Mouse (Mus musculus) embryonic fibroblast, embryonic 13.5 days (primary cell): ENCODE results near the gene Ppp1r3d. TPM values are rescaled to one million over a fixed set of nuclear protein-coding genes. Genes with fewer than 3 reads are reported as not detected.

Source experiments
- H3K27ac ChIP-seq: 2 replicates; pipeline ENCODE4 v1.5.1; 2012; ENCODE audit warnings: low read length, control low read depth, inconsistent platforms; ENCODE audit not compliant: insufficient read depth
- H3K4me1 ChIP-seq: 2 replicates; pipeline ENCODE4 v1.6.1; 2011; ENCODE audit warnings: low read length; ENCODE audit not compliant: control insufficient read depth, insufficient read depth
- H3K4me3 ChIP-seq: 2 replicates; pipeline ENCODE4 v1.5.1; 2011; ENCODE audit warnings: mild to moderate bottlenecking, control low read depth, low read length; ENCODE audit not compliant: insufficient read depth
- CTCF ChIP-seq: IDR thresholded peaks from 2 replicates; pipeline ENCODE4 v1.5.1; 2011; ENCODE audit warnings: mild to moderate bottlenecking, control low read depth, low read length, moderate library complexity, borderline replicate concordance; ENCODE audit not compliant: insufficient read depth
- POLR2A ChIP-seq: IDR thresholded peaks from 2 replicates; pipeline ENCODE4 v1.6.1; 2011; ENCODE audit warnings: low read depth, mild to moderate bottlenecking, control low read depth, low read length, moderate library complexity
- polyA plus RNA-seq: library from polyadenylated mRNA; stranded (reverse); fragments of >200 nt; gene quantifications from 2 replicates; pipeline ENCODE4 v1.2.4, GENCODE M21; 2011; ENCODE audit warnings: low read depth; ENCODE audit not compliant: missing spikeins, insufficient read length

Gene Ppp1r3d
- polyA plus RNA-seq, 1 experiment, result 5.5 TPM

DNA sequence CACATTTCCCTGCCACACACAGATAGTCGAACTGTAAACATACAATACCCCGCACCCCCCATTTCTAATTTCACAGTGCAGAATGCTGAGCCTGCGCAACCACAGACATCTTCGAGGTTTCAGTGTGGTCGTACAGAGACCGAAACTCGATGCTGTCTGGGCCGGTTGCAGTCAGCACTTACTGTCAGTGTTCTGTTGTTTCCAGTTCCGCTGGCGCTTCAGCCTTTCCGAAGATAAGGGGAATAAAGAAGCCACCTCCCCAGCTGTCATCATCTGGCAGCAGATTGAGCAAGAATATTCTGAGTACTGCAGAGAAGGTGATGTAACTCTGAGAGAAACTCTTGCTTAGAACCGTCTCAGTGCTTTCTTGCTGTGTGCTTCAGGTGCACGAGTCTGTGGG, 2.2 kb upstream of the Ppp1r3d start:
- Histone ChIP-seq H3K4me1 (peaks cover 6% of the 10 kb centered on the region; the same call in 1 of the 2 replicates), H3K27ac (no peak overlapping the region), H3K4me3 (no peak overlapping the region)
- TF ChIP-seq POLR2A (no peak), CTCF (no peak)

DNA sequence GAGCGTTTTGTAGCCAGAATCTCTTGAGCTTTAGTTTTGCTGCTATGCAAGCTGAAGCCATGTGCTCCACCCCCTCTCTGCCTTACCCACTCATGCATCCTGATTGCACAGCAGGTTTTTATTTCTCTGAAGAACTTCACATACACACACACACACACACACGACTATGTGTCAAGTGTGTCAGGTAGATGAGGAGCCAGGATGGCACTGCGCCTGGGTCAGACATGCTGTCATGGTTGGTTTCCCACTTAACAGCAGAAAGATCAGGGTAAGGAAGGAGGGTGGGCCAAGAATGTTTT, 827 bp upstream of the Ppp1r3d start:
- TF ChIP-seq CTCF (no peak), POLR2A (no peak)
- H3K27ac ChIP-seq, result no peak overlapping the region
- H3K4me1 ChIP-seq, result peaks cover 6% of the 10 kb centered on the region; the same call in 1 of the 2 replicates
- peak overlapping the region; percentile 8; the same call in 1 of the 2 replicates for H3K4me3 ChIP-seq

DNA sequence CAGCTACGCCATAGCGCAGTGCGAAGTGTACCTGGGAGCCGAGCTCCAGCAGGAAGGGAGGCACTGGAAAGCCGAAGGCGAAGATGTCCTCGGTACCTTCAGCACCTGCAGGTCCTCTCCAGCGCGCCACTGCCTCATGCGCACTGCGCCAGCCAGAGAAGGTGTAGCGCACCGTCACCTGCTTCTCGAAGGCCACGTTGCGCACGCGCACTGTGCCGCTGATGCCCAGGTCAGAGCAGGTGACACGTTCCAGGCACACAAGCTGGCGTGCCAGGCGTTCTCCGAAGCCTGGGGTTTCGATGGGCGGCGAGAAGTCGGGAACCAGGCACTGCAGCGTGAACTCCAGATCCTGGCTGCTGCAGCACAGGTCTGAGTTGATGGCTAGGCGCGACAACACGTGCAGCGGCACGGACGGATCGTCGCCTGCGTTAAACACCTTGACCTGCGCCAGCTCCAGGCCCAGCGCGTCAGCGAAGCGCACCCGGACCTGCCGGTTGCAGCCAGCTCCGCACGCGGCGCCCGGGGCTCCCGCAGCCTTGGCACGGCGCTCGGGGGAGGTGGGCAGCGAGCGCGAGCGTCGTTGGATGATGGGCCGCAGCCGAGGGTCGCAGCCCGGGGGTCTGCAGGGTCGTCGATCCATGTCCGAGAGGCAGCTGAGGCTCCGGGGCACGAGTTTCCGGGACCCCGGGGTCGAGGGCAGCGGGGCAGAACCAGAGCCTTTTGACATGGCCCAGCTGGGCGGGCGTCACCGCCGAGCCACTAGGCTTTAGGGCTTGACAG, 601 bp downstream of the Ppp1r3d start:
- peak overlapping the region; percentile 24 for H3K27ac ChIP-seq
- H3K4me3 ChIP-seq, result peak overlapping the region; percentile 45
- no peak for TF ChIP-seq POLR2A
- no peak for TF ChIP-seq CTCF
- H3K4me1 ChIP-seq, result peaks cover 6% of the 10 kb centered on the region; the same call in 1 of the 2 replicates

DNA sequence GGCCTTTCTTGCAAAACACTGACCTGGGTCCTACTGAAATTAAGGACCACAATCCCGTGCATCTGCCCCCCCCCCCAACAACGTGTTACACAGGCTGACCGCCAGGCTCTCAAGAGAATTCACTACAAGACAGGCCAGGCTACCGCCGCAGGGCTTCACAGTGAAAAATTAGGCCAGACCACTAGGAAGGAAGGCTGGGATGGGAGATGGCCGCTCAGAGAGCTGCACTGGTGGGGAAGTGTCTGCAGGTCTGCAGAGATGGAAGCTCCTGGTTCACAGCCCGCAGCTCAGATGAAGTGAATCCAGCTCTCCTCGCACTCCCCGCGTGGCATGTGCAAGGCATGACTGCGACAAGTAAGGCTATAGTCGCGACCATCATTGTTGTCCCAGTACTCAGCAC, 1.2 kb downstream of the Ppp1r3d start:
- TF ChIP-seq POLR2A (no peak), CTCF (no peak)
- Histone ChIP-seq H3K4me1 (peaks cover 6% of the 10 kb centered on the region; the same call in 1 of the 2 replicates), H3K4me3 (no peak overlapping the region), H3K27ac (no peak overlapping the region)

DNA sequence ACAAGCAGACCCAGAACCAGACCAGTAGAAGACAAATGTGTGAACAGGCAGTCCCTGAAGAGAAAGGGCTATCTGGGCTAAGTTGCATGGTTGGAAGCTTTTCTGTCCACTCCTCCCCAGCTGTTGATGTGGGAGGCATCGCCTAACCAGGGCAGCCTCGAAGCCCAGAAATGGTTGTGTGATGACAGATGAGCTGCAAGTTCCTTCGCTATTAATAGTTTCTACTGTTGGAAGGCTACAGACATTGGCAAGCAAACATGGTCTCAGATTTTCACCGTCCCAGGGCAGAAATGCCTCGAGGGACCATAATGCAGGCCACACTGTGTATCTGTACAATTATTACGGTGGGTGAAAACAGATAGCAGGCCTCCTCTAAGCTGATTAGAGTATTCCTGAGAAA, 1.7 kb downstream of the Ppp1r3d start:
- H3K4me3 ChIP-seq, result no peak overlapping the region
- peaks cover 6% of the 10 kb centered on the region; the same call in 1 of the 2 replicates for H3K4me1 ChIP-seq
- TF ChIP-seq POLR2A, result no peak
- TF ChIP-seq CTCF, result no peak
- H3K27ac ChIP-seq, result no peak overlapping the region

DNA sequence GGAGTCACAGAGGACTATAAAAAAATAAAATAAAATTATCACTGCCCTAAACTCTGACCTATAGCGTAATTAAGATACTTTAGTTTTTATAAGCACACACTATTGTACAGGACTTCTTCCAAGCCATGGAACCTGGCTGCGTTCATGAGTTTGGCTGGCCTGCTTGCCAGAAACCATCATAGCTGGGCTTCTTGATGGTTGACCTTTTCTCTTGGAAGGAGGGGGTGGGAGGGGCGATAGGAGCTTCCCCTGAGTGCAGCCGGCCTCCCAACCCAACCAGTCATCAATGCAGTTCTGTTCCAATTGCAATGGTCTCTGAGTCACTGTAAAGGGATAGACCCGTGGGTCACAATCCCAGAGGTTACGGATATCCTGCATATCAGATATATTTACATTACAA, 4.0 kb downstream of the Ppp1r3d start:
- no peak overlapping the region for H3K27ac ChIP-seq
- no peak overlapping the region for H3K4me3 ChIP-seq
- peaks cover 6% of the 10 kb centered on the region; the same call in 1 of the 2 replicates for H3K4me1 ChIP-seq
- no peak for TF ChIP-seq POLR2A
- no peak for TF ChIP-seq CTCF

DNA sequence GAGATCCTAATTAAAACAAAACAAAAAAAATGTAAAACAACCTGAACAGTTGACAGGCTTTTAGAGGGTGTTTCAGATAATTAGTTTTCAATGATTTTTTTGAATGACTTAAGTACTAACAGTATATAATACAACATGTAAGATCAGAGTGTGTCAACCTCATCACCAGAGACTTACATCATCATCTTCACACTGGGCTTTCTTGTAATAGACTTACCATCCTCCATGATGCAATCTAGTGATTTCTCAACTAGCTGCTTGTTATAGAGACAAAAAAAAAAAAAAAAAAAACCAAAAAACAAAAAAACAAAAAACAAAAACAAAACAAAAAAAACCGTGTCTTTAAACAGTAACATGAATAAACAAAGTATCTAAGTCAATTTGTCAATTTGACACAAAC, 5.2 kb downstream of the Ppp1r3d start:
- no peak overlapping the region for H3K4me3 ChIP-seq
- peaks cover 6% of the 10 kb centered on the region; the same call in 1 of the 2 replicates for H3K4me1 ChIP-seq
- H3K27ac ChIP-seq, result no peak overlapping the region
- TF ChIP-seq CTCF (no peak), POLR2A (no peak)

DNA sequence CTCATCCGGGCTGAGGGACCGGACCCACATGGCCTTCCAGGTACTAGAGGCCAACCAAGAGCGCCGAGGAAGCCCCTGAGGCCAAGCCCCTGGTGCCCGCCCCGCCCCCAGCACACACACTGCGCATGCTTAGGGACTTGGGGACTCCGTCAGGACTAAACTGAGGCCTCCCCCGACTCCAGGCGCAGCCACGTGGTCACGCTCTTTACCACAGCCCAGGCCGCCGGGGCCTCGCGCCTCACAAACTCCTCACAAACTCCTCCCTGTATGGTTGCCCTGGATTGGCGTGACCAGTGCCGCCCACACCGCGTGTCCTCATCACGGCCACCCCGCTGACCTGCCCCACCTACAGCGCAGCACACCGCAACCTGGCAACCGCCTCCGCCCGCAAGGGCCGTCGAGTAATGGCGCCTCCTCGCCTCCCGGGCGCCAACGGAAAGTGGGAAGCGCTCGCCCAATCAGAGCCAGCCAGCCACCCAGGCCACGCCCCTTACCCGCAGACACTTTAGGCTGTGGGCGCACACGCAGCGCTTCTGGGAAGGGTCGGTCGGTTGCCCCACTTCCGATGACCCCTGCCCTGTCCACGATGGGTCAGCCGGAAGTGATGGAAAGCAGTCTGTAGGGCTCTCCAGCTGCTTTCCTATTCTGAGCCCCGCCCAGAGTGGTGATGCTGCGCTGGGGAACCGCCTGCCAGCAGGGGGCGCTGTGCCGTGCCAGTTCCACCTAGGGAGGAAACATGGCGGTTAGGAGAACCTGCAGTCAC, 7.0 kb downstream of the Ppp1r3d start, which contains the start of gene Sycp2:
TSS of gene Sycp2 (minus strand) at position 633 of the 763 bp plus-strand sequence.
- Histone ChIP-seq H3K4me1 (no peaks in the 10 kb centered on the region), H3K27ac (no peak within 1 kb of the TSS), H3K4me3 (no peak within 1 kb of the TSS)
- TF ChIP-seq POLR2A (no peak), CTCF (peak; percentile 43; the same call in 1 of the 2 replicates)

Other genes with a start within 250 kb of the Ppp1r3d start
- 0.50 and 1.1 TPM in 2 replicates for gene Sycp2, start 6.8 kb downstream of the Ppp1r3d start, polyA plus RNA-seq
- 11.4 and 11.6 TPM in 2 replicates for gene Fam217b, start 52 bp upstream of the Ppp1r3d start, polyA plus RNA-seq
- gene Cdh26, start 16.1 kb upstream of the Ppp1r3d start, polyA plus RNA-seq, result 0.90 and 2.3 TPM in 2 replicates